Mouse (Mus musculus) erythroblast, embryonic 14.5 days (primary cell): ENCODE results near the gene Dpm1.

ENCODE experiments used
- GATA1 ChIP-seq: IDR thresholded peaks from 2 replicates; pipeline ENCODE4 v1.6.1; 2012; ENCODE audit warnings: low read length, inconsistent platforms, mixed read lengths
- TAL1 ChIP-seq: IDR thresholded peaks from 3 replicates; pipeline ENCODE4 v1.6.1; 2012; ENCODE audit warnings: low read length, inconsistent platforms, mixed read lengths

DNA sequence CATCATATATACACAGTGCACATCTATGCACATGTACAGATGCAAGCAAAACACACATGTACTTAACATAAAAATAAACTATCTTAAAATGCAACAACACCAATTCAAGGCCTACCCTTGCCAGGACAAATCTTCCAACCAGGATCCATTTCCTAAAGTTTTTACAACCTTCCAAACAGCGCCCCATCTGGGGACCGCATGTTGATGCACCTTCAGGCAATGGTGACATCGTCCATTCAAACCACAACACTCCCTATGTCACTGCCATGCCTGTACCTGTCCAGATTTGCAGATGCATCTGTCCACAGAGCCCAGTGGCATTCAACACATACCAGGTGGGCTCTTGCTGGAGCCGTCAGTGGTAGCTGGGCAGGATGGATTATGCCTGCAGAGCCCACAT, 12.9 kb upstream of the Dpm1 start:
- TF ChIP-seq TAL1 (no peak), GATA1 (no peak)
